Mouse (Mus musculus): Measurements from ENCODE around the gene Ear6.
"Not testable (repeated sequence)": the region's sequence is repeated elsewhere in the genome, so short reads cannot be mapped to it uniquely, and the experiment has no call there.

Ear6 gene

GRCm38 (mm10) chr14:51853399-51853798 is at the start of gene Ear6:
Ear6 (plus strand) TSS chr14:51853699.
- DNase-seq (ENCODE audit: low spot score in 2 of 2) = no peak

GRCm38 (mm10) chr14:51826625-51827024 is 26.9 kb upstream of the Ear6 start:
- DNase-seq (ENCODE audit: low spot score in 2 of 2) = no peak

GRCm38 (mm10) chr14:51827842-51828241 is 25.7 kb upstream of the Ear6 start:
- DNase-seq (ENCODE audit: low spot score in 2 of 2) = not testable (repeated sequence)

- DNase-seq (ENCODE audit: low spot score in 2 of 2) = no peak
Measured at GRCm38 (mm10) chr14:51829188-51829587, 24.3 kb upstream of the Ear6 start.

GRCm38 (mm10) chr14:51838480-51838879 is 15.0 kb upstream of the Ear6 start:
- not testable (repeated sequence) for DNase-seq (ENCODE audit: low spot score in 2 of 2)

GRCm38 (mm10) chr14:51842250-51842649 is 11.2 kb upstream of the Ear6 start:
- DNase-seq (ENCODE audit: low spot score in 2 of 2) = no peak

GRCm38 (mm10) chr14:51842781-51843180 is 10.7 kb upstream of the Ear6 start:
- no peak for DNase-seq (ENCODE audit: low spot score in 2 of 2)

GRCm38 (mm10) chr14:51843882-51844281 is 9.6 kb upstream of the Ear6 start:
- DNase-seq (ENCODE audit: low spot score in 2 of 2) = no peak

- DNase-seq (ENCODE audit: low spot score in 2 of 2) = no peak
Measured at GRCm38 (mm10) chr14:51846566-51846965, 6.9 kb upstream of the Ear6 start.

GRCm38 (mm10) chr14:51851006-51851405 is 2.5 kb upstream of the Ear6 start:
- DNase-seq (ENCODE audit: low spot score in 2 of 2) = not testable (repeated sequence)

GRCm38 (mm10) chr14:51855280-51855679 is 1.8 kb downstream of the Ear6 start:
- DNase-seq (ENCODE audit: low spot score in 2 of 2) = not testable (repeated sequence)

GRCm38 (mm10) chr14:51863603-51864002 is 10.1 kb downstream of the Ear6 start:
- DNase-seq (ENCODE audit: low spot score in 2 of 2) = not testable (repeated sequence)

- no peak for DNase-seq (ENCODE audit: low spot score in 2 of 2)
Measured at GRCm38 (mm10) chr14:51870756-51871155, 17.3 kb downstream of the Ear6 start.

GRCm38 (mm10) chr14:51871741-51872140 is 18.2 kb downstream of the Ear6 start:
- no peak for DNase-seq (ENCODE audit: low spot score in 2 of 2)

- DNase-seq (ENCODE audit: low spot score in 2 of 2) = no peak
Measured at GRCm38 (mm10) chr14:51877517-51877916, 24.0 kb downstream of the Ear6 start.

- DNase-seq (ENCODE audit: low spot score in 2 of 2) = peak; percentile 77 to 79
Measured at GRCm38 (mm10) chr14:51883527-51884030, 30.1 kb downstream of the Ear6 start.

- no peak for DNase-seq (ENCODE audit: low spot score in 2 of 2)
Measured at GRCm38 (mm10) chr14:51884031-51884544, 30.6 kb downstream of the Ear6 start.

GRCm38 (mm10) chr14:51884598-51885331 is 31.3 kb downstream of the Ear6 start, which contains the start of gene Mettl17:
Mettl17 (plus strand) TSS chr14:51884842.
- DNase-seq (ENCODE audit: low spot score in 2 of 2) = peak; percentile 93 to 94

- DNase-seq (ENCODE audit: low spot score in 2 of 2) = no peak
Measured at GRCm38 (mm10) chr14:51886051-51886450, 32.6 kb downstream of the Ear6 start.

- DNase-seq (ENCODE audit: low spot score in 2 of 2) = no peak
Measured at GRCm38 (mm10) chr14:51889833-51890232, 36.3 kb downstream of the Ear6 start.

- no peak for DNase-seq (ENCODE audit: low spot score in 2 of 2)
Measured at GRCm38 (mm10) chr14:51892191-51892939, 38.9 kb downstream of the Ear6 start, which contains the start of gene Slc39a2. Slc39a2 (plus strand) TSS chr14:51892889.

GRCm38 (mm10) chr14:51893094-51893794 is 39.7 kb downstream of the Ear6 start:
- DNase-seq (ENCODE audit: low spot score in 2 of 2) = no peak
